Mouse (Mus musculus) frontal cortex, postnatal 25 days (tissue): Measurements from ENCODE around the gene Sbk1.

Experiments used
- DNase-seq, 2 experiments: peaks; one replicate each; pipeline ENCODE4 v3.0.0; 2022; ENCODE audit warnings: low spot score in 2 of 2

Sbk1 gene

GRCm38 (mm10) chr7:126338906-126339305 lies 66.5 kb downstream of the Sbk1 start:
- no peak for DNase-seq

- no peak for DNase-seq
Measured at GRCm38 (mm10) chr7:126339521-126339971, 67.1 kb downstream of the Sbk1 start.

DNA sequence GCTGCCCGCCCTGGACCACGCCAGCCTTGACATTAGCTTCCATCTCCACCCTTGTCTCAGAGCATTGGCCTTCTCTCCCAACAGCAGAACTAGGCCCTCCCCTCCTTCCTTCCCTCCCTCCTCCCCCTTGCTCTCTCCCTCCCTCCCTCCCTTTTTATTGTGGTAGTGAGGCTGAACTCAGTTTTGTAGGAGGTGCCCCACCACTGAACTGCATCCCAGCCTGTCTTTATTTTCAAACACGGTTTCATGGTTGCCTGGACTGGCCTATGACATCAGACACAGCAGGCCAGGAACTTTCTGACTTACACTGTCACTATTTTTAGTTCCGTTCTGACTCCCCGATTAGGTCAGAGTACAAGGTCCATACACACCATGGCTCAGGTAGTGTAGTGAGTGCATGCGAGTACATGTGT lies 67.8 kb downstream of the Sbk1 start:
- DNase-seq = no peak

- no peak for DNase-seq
Measured at GRCm38 (mm10) chr7:126340896-126341295, 68.5 kb downstream of the Sbk1 start.
